Mouse (Mus musculus) embryonic fibroblast, embryonic 13.5 days (primary cell): ENCODE data around the gene Cpeb4.

ENCODE experiments used
- CTCF ChIP-seq: IDR thresholded peaks from 2 replicates; pipeline ENCODE4 v1.5.1; 2011; ENCODE audit warnings: mild to moderate bottlenecking, control low read depth, low read length, moderate library complexity, borderline replicate concordance; ENCODE audit not compliant: insufficient read depth
- POLR2A ChIP-seq: IDR thresholded peaks from 2 replicates; pipeline ENCODE4 v1.6.1; 2011; ENCODE audit warnings: low read depth, mild to moderate bottlenecking, control low read depth, low read length, moderate library complexity

DNA sequence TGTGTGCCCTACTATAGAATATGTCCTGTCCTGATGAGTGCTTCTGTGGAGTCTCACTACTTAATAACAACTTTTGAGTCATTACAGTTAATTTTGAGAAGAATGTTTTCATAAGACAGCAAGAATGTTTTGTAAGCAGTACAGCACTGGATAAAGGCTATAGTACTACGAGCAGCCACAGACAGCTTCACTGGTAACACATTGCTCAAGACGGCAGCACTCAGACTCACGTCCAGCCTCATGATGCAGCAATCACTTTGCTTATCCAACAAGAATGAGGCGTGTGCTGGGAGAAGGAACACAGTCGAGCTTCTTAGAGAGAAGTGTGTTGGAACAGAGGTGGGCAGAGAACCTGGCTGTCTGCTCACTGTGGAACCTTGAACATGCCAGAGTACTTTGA is 104.1 kb downstream of the Cpeb4 start:
- TF ChIP-seq CTCF, result no peak
- TF ChIP-seq POLR2A, result no peak
